Mouse (Mus musculus): ENCODE measurements around the gene Urb1. TPM values are rescaled to one million over a fixed set of nuclear protein-coding genes. Genes with fewer than 3 reads are reported as not detected.

Gene Urb1
- polyA plus RNA-seq, 1 experiment from 2014 or later: 4.2 TPM

DNA sequence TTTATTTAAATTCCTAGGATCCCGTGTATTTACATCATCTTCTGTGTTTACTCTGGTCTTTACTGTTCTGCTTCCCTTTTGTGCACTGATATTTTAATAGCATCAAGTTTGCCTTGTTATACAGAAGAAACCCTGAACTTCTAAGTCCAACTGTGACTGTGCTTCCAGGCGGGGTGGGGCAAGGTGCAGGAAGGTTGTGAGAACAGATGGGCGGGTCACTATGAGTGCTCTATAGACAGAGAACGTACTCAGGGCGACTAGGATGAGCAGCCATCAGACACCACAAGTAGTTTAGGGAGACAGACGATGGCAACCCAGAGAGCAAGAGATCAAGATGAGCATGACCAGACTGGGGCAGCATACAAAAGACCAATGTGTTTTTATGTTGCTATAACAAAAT lies 10.1 kb upstream of the Urb1 start:
- no peaks in the 10 kb centered on the region for H3K9me3 ChIP-seq (replicated peaks; ENCODE audit: low read length)
- H3K4me2 ChIP-seq (ENCODE audit: low read length): no peak overlapping the region
- H3K4me1 ChIP-seq (replicated peaks; ENCODE audit: insufficient read depth, low read length): no peaks in the 10 kb centered on the region
- no peak for TF ChIP-seq CTCF (IDR thresholded peaks at IDR 0.05; ENCODE audit: low read depth)
- no peak overlapping the region for H3K27ac ChIP-seq
- H3K36me3 ChIP-seq (ENCODE audit: insufficient read depth, low read length): no peaks in the 10 kb centered on the region
- no peak overlapping the region for H3K9ac ChIP-seq (ENCODE audit: low read depth, low read length)
- no peak for ATAC-seq (replicated peaks; ENCODE audit: low FRiP score, low read depth)
- WGBS: 79% methylated on average over 6 of the region's 6 CpGs
- no peak overlapping the region for H3K4me3 ChIP-seq (replicated peaks; ENCODE audit: low read depth, low read length)
- no peaks in the 10 kb centered on the region for H3K27me3 ChIP-seq (ENCODE audit: insufficient read depth, low read length)
- no peak for DNase-seq (ENCODE audit: low spot score)

DNA sequence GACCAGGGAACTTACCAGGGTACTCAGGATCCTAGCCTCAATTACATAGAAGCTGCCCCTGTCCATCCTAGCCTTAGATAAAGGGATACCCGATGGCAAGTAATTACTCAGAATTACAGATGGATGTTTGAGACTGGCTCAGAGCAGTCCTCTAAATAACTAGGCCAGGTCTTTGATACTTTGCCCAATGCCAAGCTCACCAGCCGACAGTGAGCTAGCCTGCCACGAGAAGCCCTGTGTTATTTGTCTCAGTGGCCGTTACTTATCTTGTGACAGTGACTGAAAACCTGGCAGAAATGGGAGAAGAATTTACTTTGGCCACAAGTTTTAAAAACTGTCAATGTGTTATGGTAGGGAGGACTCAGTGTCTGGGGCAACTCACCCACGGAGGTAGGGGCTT lies 1.9 kb upstream of the Urb1 start:
- WGBS: 83% methylated on average over 5 of the region's 5 CpGs
- Histone ChIP-seq H3K9ac (ENCODE audit: low read depth, low read length) (no peak overlapping the region), H3K36me3 (ENCODE audit: insufficient read depth, low read length) (no peaks in the 10 kb centered on the region), H3K27ac (no peak overlapping the region), H3K9me3 (replicated peaks; ENCODE audit: low read length) (no peaks in the 10 kb centered on the region), H3K4me1 (replicated peaks; ENCODE audit: insufficient read depth, low read length) (0 out of 2 replicates have a peak, but pooled peaks cover 4% of the 10 kb centered on the region), H3K4me2 (ENCODE audit: low read length) (no peak overlapping the region), H3K4me3 (replicated peaks; ENCODE audit: low read depth, low read length) (no peak overlapping the region), H3K27me3 (ENCODE audit: insufficient read depth, low read length) (no peaks in the 10 kb centered on the region)
- DNase-seq (ENCODE audit: low spot score) (no peak), ATAC-seq (replicated peaks; ENCODE audit: low FRiP score, low read depth) (no peak)
- no peak for TF ChIP-seq CTCF (IDR thresholded peaks at IDR 0.05; ENCODE audit: low read depth)

GRCm38 (mm10) chr16:90810716-90811256 lies 573 bp upstream of the Urb1 start:
- 40% methylated on average over 11 of the region's 11 CpGs for WGBS
- ATAC-seq (replicated peaks; ENCODE audit: low FRiP score, low read depth) (peak; percentile 12; the same call in 1 of the 2 replicates), DNase-seq (ENCODE audit: low spot score) (peak; percentile 16)
- Histone ChIP-seq H3K27ac (peak overlapping the region; percentile 57), H3K4me2 (ENCODE audit: low read length) (peak overlapping the region; percentile 81), H3K4me1 (replicated peaks; ENCODE audit: insufficient read depth, low read length) (0 out of 2 replicates have a peak, but pooled peaks cover 4% of the 10 kb centered on the region), H3K9me3 (replicated peaks; ENCODE audit: low read length) (no peaks in the 10 kb centered on the region), H3K9ac (ENCODE audit: low read depth, low read length) (peak overlapping the region; percentile 49; the same call in 1 of the 2 replicates), H3K36me3 (ENCODE audit: insufficient read depth, low read length) (no peaks in the 10 kb centered on the region), H3K27me3 (ENCODE audit: insufficient read depth, low read length) (no peaks in the 10 kb centered on the region), H3K4me3 (replicated peaks; ENCODE audit: low read depth, low read length) (peak overlapping the region; percentile 82)
- no peak for TF ChIP-seq CTCF (IDR thresholded peaks at IDR 0.05; ENCODE audit: low read depth)

DNA sequence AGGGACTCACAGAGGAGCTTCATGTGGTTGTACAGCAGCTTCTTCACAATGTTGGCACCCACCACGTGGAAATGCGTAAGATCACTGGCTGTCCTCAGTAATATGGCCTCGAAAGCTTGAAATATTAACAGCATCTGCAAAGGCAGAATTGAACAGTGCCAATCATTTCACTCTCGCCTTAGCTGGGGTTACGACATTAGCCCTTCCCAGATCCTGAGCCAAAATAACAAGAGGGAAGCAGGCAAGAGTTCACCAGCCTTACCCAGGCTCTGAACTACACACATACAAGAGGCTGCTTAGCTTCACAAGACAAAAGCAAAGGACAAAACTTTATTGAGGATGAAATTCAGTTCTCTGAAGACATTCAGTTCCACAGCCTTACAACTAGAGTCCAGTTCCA lies 5.7 kb downstream of the Urb1 start:
- no peak for TF ChIP-seq CTCF (IDR thresholded peaks at IDR 0.05; ENCODE audit: low read depth)
- Histone ChIP-seq H3K27ac (no peak overlapping the region), H3K36me3 (ENCODE audit: insufficient read depth, low read length) (peaks cover 18% of the 10 kb centered on the region), H3K4me2 (ENCODE audit: low read length) (no peak overlapping the region), H3K9me3 (replicated peaks; ENCODE audit: low read length) (no peaks in the 10 kb centered on the region), H3K9ac (ENCODE audit: low read depth, low read length) (no peak overlapping the region), H3K4me1 (replicated peaks; ENCODE audit: insufficient read depth, low read length) (no peaks in the 10 kb centered on the region), H3K27me3 (ENCODE audit: insufficient read depth, low read length) (no peaks in the 10 kb centered on the region), H3K4me3 (replicated peaks; ENCODE audit: low read depth, low read length) (no peak overlapping the region)
- DNase-seq (ENCODE audit: low spot score): no peak
- WGBS: 93% methylated on average over 5 of the region's 5 CpGs
- no peak for ATAC-seq (replicated peaks; ENCODE audit: low FRiP score, low read depth)

GRCm38 (mm10) chr16:90801928-90802327 lies 8.3 kb downstream of the Urb1 start:
- Histone ChIP-seq H3K36me3 (ENCODE audit: insufficient read depth, low read length) (peaks cover 29% of the 10 kb centered on the region), H3K4me3 (replicated peaks; ENCODE audit: low read depth, low read length) (no peak overlapping the region), H3K27ac (no peak overlapping the region), H3K9ac (ENCODE audit: low read depth, low read length) (no peak overlapping the region), H3K4me2 (ENCODE audit: low read length) (no peak overlapping the region), H3K4me1 (replicated peaks; ENCODE audit: insufficient read depth, low read length) (no peaks in the 10 kb centered on the region), H3K27me3 (ENCODE audit: insufficient read depth, low read length) (no peaks in the 10 kb centered on the region), H3K9me3 (replicated peaks; ENCODE audit: low read length) (no peaks in the 10 kb centered on the region)
- 92% methylated on average over 3 of the region's 3 CpGs for WGBS
- ATAC-seq (replicated peaks; ENCODE audit: low FRiP score, low read depth) (no peak), DNase-seq (ENCODE audit: low spot score) (peak; percentile 58)
- peak; percentile 57 for TF ChIP-seq CTCF (IDR thresholded peaks at IDR 0.05; ENCODE audit: low read depth)

- no peak overlapping the region for H3K9ac ChIP-seq (ENCODE audit: low read depth, low read length)
- H3K9me3 ChIP-seq (replicated peaks; ENCODE audit: low read length): no peaks in the 10 kb centered on the region
- H3K4me3 ChIP-seq (replicated peaks; ENCODE audit: low read depth, low read length): no peak overlapping the region
- no peak for ATAC-seq (replicated peaks; ENCODE audit: low FRiP score, low read depth)
- no peak overlapping the region for H3K27ac ChIP-seq
- no peak for DNase-seq (ENCODE audit: low spot score)
- no peak for TF ChIP-seq CTCF (IDR thresholded peaks at IDR 0.05; ENCODE audit: low read depth)
- WGBS: 86% methylated on average over 5 of the region's 5 CpGs
- no peaks in the 10 kb centered on the region for H3K4me1 ChIP-seq (replicated peaks; ENCODE audit: insufficient read depth, low read length)
- H3K36me3 ChIP-seq (ENCODE audit: insufficient read depth, low read length): peaks cover 33% of the 10 kb centered on the region
- no peaks in the 10 kb centered on the region for H3K27me3 ChIP-seq (ENCODE audit: insufficient read depth, low read length)
- H3K4me2 ChIP-seq (ENCODE audit: low read length): no peak overlapping the region
These were observed 9.0 kb downstream of the Urb1 start for GRCm38 (mm10) chr16:90801251-90801650.

DNA sequence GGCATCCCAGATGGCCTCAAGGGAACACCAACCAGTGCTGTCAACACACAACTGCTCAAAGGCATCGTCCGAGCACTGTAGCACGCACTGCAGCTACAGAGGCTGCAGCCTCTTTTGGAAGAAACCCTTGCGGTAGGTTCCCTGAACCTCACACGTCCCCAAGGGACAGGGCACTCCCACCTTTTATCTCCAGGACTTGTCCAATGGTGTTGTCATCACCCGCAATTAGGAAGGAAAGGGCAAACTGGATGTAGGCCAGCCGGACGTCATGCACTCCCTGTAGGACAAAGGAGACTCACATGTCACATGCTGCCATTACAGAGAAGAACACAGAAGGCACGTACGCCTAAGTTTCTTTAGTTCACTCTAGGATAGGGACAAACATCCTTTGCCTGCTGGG lies 10.4 kb downstream of the Urb1 start:
- Histone ChIP-seq H3K9me3 (replicated peaks; ENCODE audit: low read length) (no peaks in the 10 kb centered on the region), H3K27me3 (ENCODE audit: insufficient read depth, low read length) (no peaks in the 10 kb centered on the region), H3K4me3 (replicated peaks; ENCODE audit: low read depth, low read length) (no peak overlapping the region), H3K4me2 (ENCODE audit: low read length) (no peak overlapping the region), H3K27ac (no peak overlapping the region), H3K36me3 (ENCODE audit: insufficient read depth, low read length) (peaks cover 42% of the 10 kb centered on the region), H3K9ac (ENCODE audit: low read depth, low read length) (no peak overlapping the region), H3K4me1 (replicated peaks; ENCODE audit: insufficient read depth, low read length) (no peaks in the 10 kb centered on the region)
- no peak for TF ChIP-seq CTCF (IDR thresholded peaks at IDR 0.05; ENCODE audit: low read depth)
- 91% methylated on average over 10 of the region's 10 CpGs for WGBS
- DNase-seq (ENCODE audit: low spot score): no peak
- no peak for ATAC-seq (replicated peaks; ENCODE audit: low FRiP score, low read depth)

Measured in kidney, postnatal 0 days (tissue).